Mouse (Mus musculus) gastrocnemius, postnatal 25 days (tissue): ENCODE results near the gene Ccr4. TPM values are rescaled to one million over a fixed set of nuclear protein-coding genes. Genes with fewer than 3 reads are reported as not detected.

ENCODE experiments used
- DNase-seq: peaks from one replicate; pipeline ENCODE4 v3.0.0; 2022
- total RNA-seq, 2 experiments: library from RNA; stranded (reverse); gene quantifications; 1 replicate in 1 of 2; 2 replicates in 1 of 2; pipeline ENCODE4 v1.2.3; 2021

Gene Ccr4
- total RNA-seq, 2 experiments from 2014 or later, result not detected

DNA sequence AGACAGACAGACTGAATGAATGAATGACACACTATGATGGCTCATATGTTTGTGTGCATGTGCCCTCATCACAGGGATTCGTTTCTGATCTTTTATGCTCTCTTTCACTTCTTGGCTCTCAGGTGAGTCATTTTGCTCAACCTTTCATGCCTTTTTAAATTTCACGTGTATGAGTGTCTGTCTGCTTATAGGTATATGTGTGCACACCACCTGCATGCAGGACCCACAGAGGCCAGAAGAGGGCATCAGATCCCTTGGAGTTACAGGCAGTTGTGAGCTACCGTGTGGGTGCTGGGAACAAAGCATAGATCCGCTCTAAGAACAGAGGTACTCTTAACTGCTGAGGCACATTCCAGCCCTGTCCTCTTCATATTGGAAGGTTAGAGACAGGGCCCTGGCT is 36.0 kb downstream of the Ccr4 start:
- DNase-seq, result no peak

DNA sequence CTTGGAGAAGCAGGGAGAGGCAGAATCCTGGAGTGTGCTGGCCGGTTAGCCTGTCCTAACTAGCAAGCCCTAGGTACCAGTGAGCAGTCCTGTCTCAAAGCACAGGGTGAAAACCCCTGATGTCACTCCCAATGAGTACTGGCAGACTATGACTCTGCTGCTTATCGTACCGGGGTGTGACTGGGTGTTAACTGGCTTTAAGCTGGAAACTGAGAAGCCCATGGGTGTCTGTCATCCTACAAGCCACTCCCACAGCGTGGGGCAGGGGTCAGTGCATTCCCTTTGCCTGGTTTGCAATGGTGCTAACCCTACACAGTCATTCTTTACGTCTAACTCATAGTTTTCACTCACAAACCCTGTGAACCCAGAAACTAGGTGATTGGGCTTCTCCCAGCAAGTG is 36.5 kb downstream of the Ccr4 start:
- no peak for DNase-seq

DNA sequence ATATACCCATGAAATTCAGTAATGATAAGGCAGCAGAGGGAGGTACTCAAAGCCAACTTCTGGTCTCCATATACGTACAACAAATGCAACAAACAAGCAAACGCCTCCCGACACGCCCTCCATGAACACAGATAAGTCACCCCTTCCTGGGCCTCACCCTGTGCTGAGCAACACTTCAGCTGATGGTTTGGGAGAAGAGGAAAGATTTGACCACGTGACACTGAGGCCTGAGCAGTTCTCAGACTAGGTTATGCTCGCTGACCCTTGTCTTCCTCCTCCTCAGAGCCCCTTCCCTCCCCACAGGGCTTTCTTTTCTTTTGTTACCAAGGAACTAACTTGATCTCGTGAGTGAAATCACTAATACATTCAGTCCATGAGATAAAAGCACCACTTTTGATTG is 37.8 kb downstream of the Ccr4 start:
- no peak for DNase-seq

DNA sequence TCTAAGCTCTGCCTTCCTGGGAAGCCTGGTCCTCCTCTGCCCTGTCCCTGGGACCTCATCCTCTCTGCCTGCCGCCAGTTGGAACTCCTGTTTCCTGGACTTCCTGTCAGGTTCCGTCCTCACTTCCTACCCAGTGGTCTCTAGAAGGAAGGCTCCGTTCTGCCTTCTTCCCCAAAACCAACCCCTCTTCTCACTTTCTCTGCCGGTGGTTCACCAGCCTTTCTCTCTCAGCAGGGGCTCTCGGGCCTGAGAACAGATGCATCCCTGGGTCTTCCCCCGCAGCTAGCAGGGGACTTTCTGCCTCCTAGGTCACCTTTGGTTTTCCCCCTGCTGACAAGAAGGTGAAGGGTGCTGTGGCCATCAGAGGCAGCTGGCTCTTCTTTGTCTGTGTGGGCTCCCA is 39.3 kb downstream of the Ccr4 start:
- no peak for DNase-seq

DNA sequence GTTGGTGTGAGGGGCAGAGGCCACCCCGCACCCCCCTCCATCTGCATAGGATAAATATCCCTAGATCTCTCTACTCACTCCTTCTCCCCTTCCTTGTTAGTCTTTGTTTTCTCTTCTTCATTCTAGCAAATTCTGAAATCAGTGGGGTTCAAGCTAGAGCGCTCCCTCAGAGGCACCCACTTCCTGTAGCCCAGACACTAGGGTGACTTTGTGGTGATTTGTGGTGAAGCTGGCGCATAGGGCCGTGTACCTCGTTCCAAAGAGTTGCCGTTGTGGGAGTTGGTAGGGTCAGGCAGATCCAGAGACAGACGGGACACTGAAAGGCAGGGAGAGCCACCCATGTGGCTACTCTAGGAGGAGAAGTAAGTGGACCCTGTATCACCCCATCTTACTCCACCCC is 42.1 kb downstream of the Ccr4 start:
- DNase-seq, result no peak

DNA sequence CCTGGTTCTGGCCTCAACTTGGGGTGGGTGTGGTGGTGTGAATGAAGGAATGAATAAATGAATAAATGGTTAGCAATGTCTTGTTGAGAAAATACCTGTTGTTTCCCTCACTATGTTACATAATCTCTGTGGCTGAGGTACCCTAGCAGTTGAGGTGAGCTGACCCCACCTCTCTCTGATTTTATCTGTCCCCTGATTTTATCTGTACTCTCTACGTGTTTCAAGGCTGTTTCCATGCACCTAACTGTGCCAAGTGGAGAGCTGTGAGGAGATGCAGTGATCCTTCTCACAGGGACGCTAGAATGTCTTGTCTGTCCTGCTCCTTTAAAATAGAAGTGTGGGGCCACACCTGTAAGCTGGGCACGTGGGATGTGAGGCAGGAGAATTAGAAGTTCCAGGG is 46.3 kb downstream of the Ccr4 start:
- DNase-seq, result no peak

DNA sequence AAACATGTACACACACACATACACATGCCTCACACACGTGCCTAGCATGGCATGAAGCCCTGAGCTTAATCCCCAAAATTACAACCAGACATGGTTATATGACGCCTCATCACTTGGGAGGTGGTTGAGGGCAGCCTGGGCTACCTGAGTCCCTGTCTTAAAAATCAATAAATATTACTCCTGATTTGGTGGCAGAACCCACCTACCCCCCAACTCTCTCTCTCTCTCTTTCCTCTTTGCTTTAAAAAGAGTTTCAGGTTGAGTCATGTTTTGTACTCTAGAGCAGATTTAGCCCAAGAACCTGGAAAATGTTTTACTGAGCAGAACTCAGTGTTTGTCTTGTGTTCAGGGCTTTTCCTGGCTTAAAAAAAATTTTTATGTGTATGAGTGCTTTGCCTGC is 49.3 kb downstream of the Ccr4 start:
- no peak for DNase-seq

DNA sequence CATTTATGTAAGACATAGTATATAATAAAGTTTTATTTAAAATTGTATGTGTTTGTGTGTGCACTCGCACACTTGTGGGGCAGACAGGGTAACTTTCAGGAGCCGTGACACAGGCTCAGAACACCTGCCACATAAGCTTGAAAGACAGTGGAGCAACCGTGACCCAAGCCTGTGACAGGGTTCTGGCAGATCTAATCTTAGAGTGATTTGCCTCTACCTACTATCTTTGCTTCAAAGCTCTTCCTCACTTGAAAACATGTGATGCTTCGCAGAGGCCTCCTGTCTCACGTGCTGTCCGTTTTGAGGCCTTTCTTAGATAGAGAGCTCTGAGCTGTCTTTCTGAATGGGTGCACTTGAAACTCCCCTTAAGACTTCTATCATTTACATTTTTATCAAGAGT is 52.3 kb downstream of the Ccr4 start:
- DNase-seq, result no peak

DNA sequence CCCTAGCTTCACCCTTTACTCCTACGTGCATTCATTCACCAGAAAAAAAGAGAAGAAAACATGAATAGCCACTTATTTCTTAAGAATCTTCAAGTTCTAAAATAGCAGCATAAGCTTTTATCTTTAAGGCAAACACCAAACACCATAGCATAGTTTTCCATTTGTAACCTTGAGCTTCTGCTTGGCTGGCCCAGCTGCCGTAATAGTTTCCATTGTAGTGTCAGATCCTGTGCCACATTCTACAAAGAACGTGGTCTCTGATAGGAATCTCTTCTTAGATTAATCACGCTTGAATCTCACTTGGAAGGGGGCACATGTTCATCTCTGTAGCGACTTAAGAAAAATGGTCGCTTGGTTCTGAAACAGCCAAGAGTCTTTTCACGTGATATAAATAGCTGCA is 53.1 kb downstream of the Ccr4 start:
- no peak for DNase-seq

DNA sequence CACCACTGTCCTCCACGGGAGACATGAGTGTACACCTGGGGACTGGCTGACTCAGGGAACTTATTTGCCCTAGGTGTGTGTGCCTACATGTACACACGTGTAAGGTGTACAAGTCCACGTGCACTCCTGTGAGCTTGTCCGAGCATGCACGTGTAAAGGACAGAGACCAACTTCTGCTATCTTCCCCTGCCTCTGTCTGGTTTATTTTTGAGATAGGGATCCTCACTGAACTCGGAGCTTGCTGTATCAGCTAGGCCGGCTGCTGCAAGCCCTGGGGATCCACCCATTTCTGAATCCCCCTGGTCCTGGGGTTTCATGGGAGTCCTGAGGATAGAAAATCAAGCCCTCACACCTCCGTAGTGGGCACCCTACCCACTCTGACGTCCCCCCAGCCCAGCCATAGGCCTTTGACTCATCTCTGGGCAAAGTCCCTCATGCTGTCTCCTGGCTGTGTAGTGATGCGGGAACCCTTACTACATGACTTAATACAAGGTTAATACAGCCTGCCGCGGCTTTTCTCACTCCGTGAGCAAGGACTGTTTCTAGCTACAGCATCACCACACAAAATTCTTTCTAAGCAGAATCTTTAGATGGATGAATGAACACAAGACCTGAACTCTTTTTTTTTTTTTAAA is 55.5 kb downstream of the Ccr4 start:
- no peak for DNase-seq

DNA sequence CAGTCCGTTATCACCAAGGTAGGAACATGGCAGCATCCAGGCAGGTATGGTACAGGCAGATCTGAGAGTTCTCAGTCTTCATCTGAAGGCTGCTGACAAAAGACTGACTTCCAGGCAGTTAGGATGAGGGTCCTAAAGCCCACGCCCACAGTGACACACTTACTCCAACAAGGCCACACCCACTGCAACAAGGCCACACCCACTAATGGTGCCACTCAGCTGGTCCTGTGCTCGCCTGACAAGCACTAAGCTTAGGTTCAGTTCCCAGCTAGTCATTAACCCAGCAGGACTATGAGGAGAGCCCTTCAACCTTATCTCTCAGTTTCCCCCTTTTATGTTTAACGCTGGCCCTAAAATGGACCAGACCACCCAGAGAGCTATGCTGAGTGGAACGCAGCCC is 56.0 kb downstream of the Ccr4 start:
- DNase-seq, result no peak

DNA sequence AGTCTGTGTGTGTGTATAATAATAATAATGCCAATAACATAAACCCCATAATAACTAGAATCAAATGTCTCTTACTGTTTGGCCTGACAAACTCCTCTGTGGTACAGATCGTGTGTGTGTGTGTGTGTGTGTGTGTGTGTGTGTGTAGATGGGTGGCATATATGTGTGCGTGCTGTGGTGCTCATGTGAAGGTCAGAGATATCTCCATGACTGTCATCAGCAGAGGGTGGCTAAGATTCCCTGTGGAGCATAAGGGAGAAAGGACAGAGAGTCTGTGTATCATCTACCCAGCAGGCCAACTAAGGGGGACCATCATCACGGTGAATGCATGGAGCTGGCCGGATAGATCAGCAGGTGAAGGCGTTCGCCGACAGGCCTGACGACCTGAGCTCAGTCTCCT is 57.8 kb downstream of the Ccr4 start:
- no peak for DNase-seq

DNA sequence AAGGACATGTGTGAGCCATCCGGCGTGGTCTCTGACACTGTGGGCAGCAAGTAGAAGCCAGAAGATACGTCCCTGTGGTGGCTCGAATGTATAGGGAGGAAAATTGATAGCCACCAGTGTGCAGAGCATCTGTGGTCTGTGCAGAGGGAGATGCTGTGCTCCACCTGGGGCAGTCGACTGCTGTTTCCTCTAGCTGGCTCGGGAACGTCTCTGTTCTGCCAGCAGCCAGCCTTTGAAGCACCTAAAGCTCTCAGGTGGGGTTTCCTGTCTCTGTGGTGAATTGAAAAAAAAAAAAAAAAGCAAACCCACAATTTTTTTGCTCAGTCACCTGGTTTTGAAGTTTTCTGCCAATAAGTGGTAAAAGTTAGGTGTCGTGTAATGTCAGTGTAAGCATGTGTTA is 61.4 kb downstream of the Ccr4 start:
- no peak for DNase-seq

DNA sequence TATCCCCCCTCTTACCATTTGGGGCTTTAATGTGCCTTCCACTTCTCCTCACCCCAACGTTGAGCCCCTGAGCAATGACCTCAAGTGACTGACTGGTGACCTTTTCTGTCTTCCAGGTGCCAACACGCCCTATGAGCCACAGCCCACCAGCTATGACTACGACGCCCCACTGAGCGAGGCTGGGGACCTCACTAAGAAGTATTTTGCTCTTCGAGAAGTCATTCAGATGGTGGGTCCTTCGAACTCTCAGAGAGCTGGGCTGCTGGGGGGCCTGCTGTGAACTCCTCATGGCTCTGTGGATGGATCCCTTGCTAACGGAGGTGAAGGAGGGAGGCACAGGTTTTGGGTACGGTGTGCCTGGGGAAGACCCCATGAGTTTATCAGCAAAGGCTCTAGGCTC is 61.8 kb downstream of the Ccr4 start:
- DNase-seq, result no peak

DNA sequence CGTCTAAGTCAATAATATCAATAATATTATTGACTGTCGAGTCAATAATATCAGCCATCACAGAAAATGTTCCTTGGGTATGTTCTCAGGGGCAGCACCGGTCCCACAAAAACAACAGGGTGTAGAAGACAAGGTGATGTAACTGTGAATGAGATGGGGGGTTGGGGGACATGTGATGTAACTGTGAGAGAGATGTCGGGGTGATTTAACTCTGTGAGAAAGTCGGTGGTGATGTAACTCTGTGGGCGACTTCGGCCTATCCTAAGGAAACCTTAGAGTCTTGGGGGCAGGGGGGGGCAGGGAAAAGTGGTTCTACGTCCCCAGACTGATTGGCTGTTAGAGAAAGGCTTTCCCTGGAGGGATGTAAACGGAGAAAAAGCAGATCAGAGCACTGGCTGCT is 62.5 kb downstream of the Ccr4 start:
- DNase-seq, result no peak

DNA sequence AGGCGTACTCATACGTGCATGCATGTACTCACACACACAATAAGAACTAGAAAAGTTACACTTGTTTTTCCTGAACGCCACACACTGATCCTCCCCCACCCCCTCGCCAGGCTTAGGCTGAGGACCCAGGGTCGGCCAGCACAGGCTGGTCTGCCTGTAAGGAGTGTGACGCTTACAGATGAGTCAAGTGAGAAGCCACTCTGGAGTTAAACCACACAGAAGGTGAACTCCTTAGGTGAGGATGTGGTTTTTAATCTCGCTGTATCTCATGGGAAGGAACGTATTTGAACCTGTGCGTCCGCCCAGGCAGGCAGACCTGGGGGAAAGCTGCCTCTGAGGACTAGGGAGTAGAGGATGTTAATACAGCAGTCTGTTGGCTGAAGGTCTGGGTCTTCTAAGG is 64.2 kb downstream of the Ccr4 start:
- DNase-seq, result no peak

Other genes starting within 250 kb of the Ccr4 start
- not detected for gene Bcl2a1c, start 174.8 kb downstream of the Ccr4 start, total RNA-seq
- gene Crtap, start 114.2 kb downstream of the Ccr4 start, total RNA-seq, result 10 to 100 TPM; 13.9 to 14.3 TPM
- gene Glb1, start 103.8 kb downstream of the Ccr4 start, total RNA-seq, result 1 to 10 TPM; 3.9 to 5.4 TPM
- gene Tmppe, start 103.8 kb downstream of the Ccr4 start, total RNA-seq, result 1 to 10 TPM; 1.4 to 1.5 TPM
- not detected for gene C130032M10Rik, start 10.8 kb upstream of the Ccr4 start, total RNA-seq
- not detected for gene Trim71, start 59.5 kb upstream of the Ccr4 start, total RNA-seq
- gene Cnot10, start 135.3 kb upstream of the Ccr4 start, total RNA-seq, result 10 to 100 TPM; 13.5 to 14.4 TPM
- 10 to 100 TPM; 29.3 to 32.0 TPM for gene Dync1li1, start 183.9 kb upstream of the Ccr4 start, total RNA-seq
- 1 to 10 TPM; 7.9 to 8.1 TPM for gene Cmtm6, start 226.2 kb upstream of the Ccr4 start, total RNA-seq